30 mouse cellular contexts compared by ENCODE assay signal in the genomic region with DNA sequence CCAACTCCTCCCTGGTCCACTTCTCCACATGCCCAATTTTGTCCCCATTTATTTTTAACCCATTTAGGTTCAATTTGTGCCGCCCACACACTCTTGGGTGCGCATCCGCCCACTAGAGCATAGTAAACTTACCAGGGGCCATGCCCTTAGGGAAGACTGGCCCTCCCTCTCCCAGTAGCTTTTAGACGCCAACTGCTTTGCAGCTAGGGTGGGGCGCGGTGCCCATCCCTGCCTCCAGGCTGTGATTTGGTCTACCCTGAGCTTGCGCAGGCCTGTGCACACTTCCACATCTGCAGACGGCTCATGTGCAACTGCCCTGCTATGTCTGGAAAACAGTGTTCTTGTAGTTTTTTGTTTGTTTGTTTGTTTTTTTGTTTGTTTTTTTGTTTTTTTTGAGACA. TPM values are rescaled to one million over a fixed set of nuclear protein-coding genes. Genes with fewer than 3 reads are reported as not detected.
DNase-seq lines count a peak whose midpoint lies in the region; ATAC-seq and TF ChIP-seq lines count a peak whose summit lies in the region.
"Had no signal": no experiment of that assay in that cellular context is flagged by ENCODE, and none has a peak within 500 bp of the region (broad histone marks: within the 10 kb centered on the region; RNA-seq: fewer than 3 reads in every experiment).

No protein-coding gene starts in this region.

- H3K4me3 ChIP-seq in megakaryocyte, embryonic 14.5 days (replicated peaks) = peak overlapping the region; percentile 50
- no peak overlapping the region for H3K4me3 ChIP-seq in ES-E14 (ENCODE audit: insufficient read depth in 1 of 2, low read depth in 1 of 2, low read length in 2 of 2, poor library complexity in 1 of 2, severe bottlenecking in 1 of 2)
- H3K4me3 ChIP-seq in forebrain, embryonic 16.5 days (replicated peaks; ENCODE audit: low read length) = no peak overlapping the region
- no peak overlapping the region for H3K4me3 ChIP-seq in embryonic facial prominence, embryonic 10.5 days
- H3K4me3 ChIP-seq: embryonic facial prominence, embryonic 13.5 days; erythroblast, embryonic 14.5 days; forebrain, embryonic 12.5 days; forebrain, embryonic 15.5 days; gastrocnemius, adult 2 months; heart, embryonic 12.5 days; heart, embryonic 15.5 days; hindbrain, embryonic 10.5 days; hindbrain, embryonic 13.5 days; intestine, embryonic 15.5 days had no signal

- no peak overlapping the region for H3K27ac ChIP-seq in ES-E14 (ENCODE audit: insufficient read depth, low read depth, low read length, poor library complexity, severe bottlenecking)
- H3K27ac ChIP-seq in forebrain, embryonic 16.5 days (ENCODE audit: low read length) = no peak overlapping the region
- H3K27ac ChIP-seq in embryonic facial prominence, embryonic 10.5 days (replicated peaks) = no peak overlapping the region
- H3K27ac ChIP-seq: embryonic facial prominence, embryonic 13.5 days; forebrain, embryonic 12.5 days; forebrain, embryonic 15.5 days; heart, embryonic 15.5 days; hindbrain, embryonic 10.5 days; hindbrain, embryonic 13.5 days; intestine, embryonic 15.5 days had no signal

- H3K9me3 ChIP-seq in megakaryocyte, embryonic 14.5 days = peaks cover 13% of the 10 kb centered on the region; the same call in 1 of the 2 replicates
- H3K9me3 ChIP-seq in ES-E14 (ENCODE audit: control insufficient read depth, insufficient read depth, low read depth, low read length) = no peaks in the 10 kb centered on the region
- H3K9me3 ChIP-seq in forebrain, embryonic 16.5 days (ENCODE audit: control insufficient read depth, low read length) = no peaks in the 10 kb centered on the region
- H3K9me3 ChIP-seq in embryonic facial prominence, embryonic 10.5 days = no peaks in the 10 kb centered on the region
- H3K9me3 ChIP-seq: embryonic facial prominence, embryonic 13.5 days; forebrain, embryonic 12.5 days; forebrain, embryonic 15.5 days; heart, embryonic 15.5 days; hindbrain, embryonic 10.5 days; hindbrain, embryonic 13.5 days; intestine, embryonic 15.5 days had no signal

- H3K4me1 ChIP-seq in megakaryocyte, embryonic 14.5 days = peaks cover 42% of the 10 kb centered on the region
- H3K4me1 ChIP-seq in ES-E14 (ENCODE audit: control insufficient read depth in 2 of 2, insufficient read depth in 2 of 2, low read length in 2 of 2, poor library complexity in 1 of 2) = peaks cover 0 to 7% of the 10 kb centered on the region in 2 experiments; a peak in 2 of 4 replicates
- H3K4me1 ChIP-seq in forebrain, embryonic 16.5 days (replicated peaks; ENCODE audit: control insufficient read depth, insufficient read depth, low read length) = no peaks in the 10 kb centered on the region
- H3K4me1 ChIP-seq in embryonic facial prominence, embryonic 10.5 days = no peaks in the 10 kb centered on the region
- H3K4me1 ChIP-seq: embryonic facial prominence, embryonic 13.5 days; forebrain, embryonic 12.5 days; forebrain, embryonic 15.5 days; hindbrain, embryonic 13.5 days had no signal

- 94% methylated on average over 8 of the region's 8 CpGs for WGBS in forebrain, embryonic 16.5 days
- 89% methylated on average over 8 of the region's 8 CpGs for WGBS in embryonic facial prominence, embryonic 10.5 days

- H3K9ac ChIP-seq in ES-E14 (ENCODE audit: insufficient read depth, low read depth, low read length, poor library complexity, severe bottlenecking) = peak overlapping the region; percentile 3; the same call in 1 of the 2 replicates
- H3K9ac ChIP-seq in forebrain, embryonic 16.5 days (replicated peaks; ENCODE audit: low read depth, low read length) = no peak overlapping the region
- H3K9ac ChIP-seq: embryonic facial prominence, embryonic 13.5 days; forebrain, embryonic 12.5 days; forebrain, embryonic 15.5 days; heart, embryonic 12.5 days; heart, embryonic 15.5 days; hindbrain, embryonic 13.5 days; intestine, embryonic 15.5 days had no signal

- H3K27me3 ChIP-seq in megakaryocyte, embryonic 14.5 days (replicated peaks) = no peaks in the 10 kb centered on the region
- no peaks in the 10 kb centered on the region for H3K27me3 ChIP-seq in forebrain, embryonic 16.5 days (replicated peaks; ENCODE audit: control insufficient read depth, insufficient read depth, low read length)
- no peaks in the 10 kb centered on the region for H3K27me3 ChIP-seq in embryonic facial prominence, embryonic 10.5 days (replicated peaks; ENCODE audit: low read depth, poor library complexity, severe bottlenecking)
- H3K27me3 ChIP-seq: CH12.LX; embryonic facial prominence, embryonic 13.5 days; forebrain, embryonic 12.5 days; forebrain, embryonic 15.5 days; heart, embryonic 12.5 days; heart, embryonic 15.5 days; hindbrain, embryonic 13.5 days; intestine, embryonic 15.5 days had no signal

- ATAC-seq in megakaryocyte, adult 5-6 weeks (ENCODE audit: poor library complexity, severe bottlenecking) = no peak
- ATAC-seq in forebrain, embryonic 16.5 days = no peak
- ATAC-seq: forebrain, embryonic 15.5 days; hindbrain, embryonic 16.5 days; intestine, embryonic 15.5 days had no signal

- in situ Hi-C loops in ES-E14 (cut with MboI; ENCODE audit: low sequenced_read_pairs in 2 of 2, unreplicated experiment in 2 of 2) = no loop called here

- no peak overlapping the region for H3K4me2 ChIP-seq in forebrain, embryonic 16.5 days (ENCODE audit: low read length)
- H3K4me2 ChIP-seq: embryonic facial prominence, embryonic 13.5 days; forebrain, embryonic 12.5 days; forebrain, embryonic 15.5 days; heart, embryonic 12.5 days; heart, embryonic 15.5 days; hindbrain, embryonic 13.5 days; intestine, embryonic 15.5 days had no signal

- peaks cover 5% of the 10 kb centered on the region for H3K36me3 ChIP-seq in megakaryocyte, embryonic 14.5 days (replicated peaks; ENCODE audit: low read length)
- no peaks in the 10 kb centered on the region for H3K36me3 ChIP-seq in ES-E14 (ENCODE audit: control insufficient read depth, insufficient read depth, low read length, poor library complexity, severe bottlenecking)
- H3K36me3 ChIP-seq in forebrain, embryonic 16.5 days (ENCODE audit: control insufficient read depth, insufficient read depth) = no peaks in the 10 kb centered on the region
- no peaks in the 10 kb centered on the region for H3K36me3 ChIP-seq in embryonic facial prominence, embryonic 10.5 days (replicated peaks)
- H3K36me3 ChIP-seq: embryonic facial prominence, embryonic 13.5 days; forebrain, embryonic 12.5 days; forebrain, embryonic 15.5 days; heart, embryonic 12.5 days; heart, embryonic 15.5 days; hindbrain, embryonic 10.5 days; hindbrain, embryonic 13.5 days; intestine, embryonic 15.5 days had no signal

- peak; percentile 65 for DNase-seq in ES-E14 (ENCODE audit: low read depth, low spot score)
- DNase-seq in ZHBTc4 (ENCODE audit: low read depth, low spot score) = peak; percentile 91
- no peak for DNase-seq in embryonic facial prominence, embryonic 10.5 days (ENCODE audit: low spot score)
- DNase-seq: adrenal gland, adult 2 months; adrenal gland, postnatal 14 days; B cell, adult 2 months; cerebellum, adult 11 months; cerebellum, adult 2 months; cerebellum, adult 9-11 months; cerebellum, postnatal 25 days; gastrocnemius, adult 2 months; gastrocnemius, postnatal 25 days; heart, adult 18-20 months; heart, postnatal 10 days; heart, postnatal 36 days; kidney, adult 18-20 months had no signal

TF ChIP-seq in ES-E14, 5 proteins besides CTCF, POLR2A, EP300 and RAD21:
- TF ChIP-seq HCFC1 (IDR thresholded peaks at IDR 0.05; ENCODE audit: borderline replicate concordance, insufficient read depth, low read length) (no peak), MAFK (IDR thresholded peaks at IDR 0.05; ENCODE audit: insufficient read depth, low read depth, low read length) (no peak), ZC3H11A (IDR thresholded peaks at IDR 0.05; ENCODE audit: borderline replicate concordance, low read depth, low read length) (no peak), ZNF384 (IDR thresholded peaks at IDR 0.05; ENCODE audit: low read depth, low read length) (no peak), CHD2 (IDR thresholded peaks at IDR 0.05; ENCODE audit: low read depth, low read length) (no peak)

RNA-seq across cellular contexts. Expression of a gene that starts 16.3 kb away (rescaled TPM):
- polyA plus RNA-seq in megakaryocyte, embryonic 14.5 days (2012; ENCODE audit: insufficient read depth, low replicate concordance) = 2.8 and 3.1 TPM in 2 replicates
- 39.2 and 43.3 TPM in 2 replicates for total RNA-seq in megakaryocyte, adult 5-6 weeks (2015)
- 45.6 and 46.0 TPM in 2 replicates for total RNA-seq in megakaryocyte, adult 5-6 weeks (2017)
- 25.3 and 28.7 TPM in 2 replicates for total RNA-seq in ES-E14 (2012; rRNA removed)
- polyA plus RNA-seq in forebrain, embryonic 16.5 days (2015; fragmentation: Nextera tagmentation; extraction: Ambion mirVana) = 85.1 and 89.6 TPM in 2 replicates
- 53.9 and 59.4 TPM in 2 replicates for polyA plus RNA-seq in embryonic facial prominence, embryonic 10.5 days (2016; fragmentation: Nextera tagmentation; extraction: Ambion mirVana)

RNA-seq across cellular contexts. Expression of a gene that starts 26.9 kb away (rescaled TPM):
- 5.9 and 6.5 TPM in 2 replicates for polyA plus RNA-seq in megakaryocyte, embryonic 14.5 days (2012; ENCODE audit: insufficient read depth, low replicate concordance)
- 65.9 and 67.4 TPM in 2 replicates for total RNA-seq in megakaryocyte, adult 5-6 weeks (2015)
- total RNA-seq in megakaryocyte, adult 5-6 weeks (2017) = 62.2 and 66.8 TPM in 2 replicates
- total RNA-seq in ES-E14 (2012; rRNA removed) = 33.2 and 36.3 TPM in 2 replicates
- polyA plus RNA-seq in forebrain, embryonic 16.5 days (2015; fragmentation: Nextera tagmentation; extraction: Ambion mirVana) = 12.8 TPM in 2 replicates
- polyA plus RNA-seq in embryonic facial prominence, embryonic 10.5 days (2016; fragmentation: Nextera tagmentation; extraction: Ambion mirVana) = 9.5 and 10.0 TPM in 2 replicates

Comparison
In these comparisons a context has a peak if more than half of its experiments do, and no peak if none do; other contexts are left out.
1. RNA of a gene that starts 16.3 kb away (polyA plus RNA-seq): 85.1 to 89.6 TPM in forebrain, embryonic 16.5 days and 53.9 to 59.4 TPM in embryonic facial prominence, embryonic 10.5 days; 2.8 to 3.1 TPM in megakaryocyte, embryonic 14.5 days; every median in the first group is over 10 times any median in the second.